Mouse (Mus musculus): ENCODE measurements around the gene Cdk5rap3. TPM values are rescaled to one million over a fixed set of nuclear protein-coding genes. Genes with fewer than 3 reads are reported as not detected.

Cdk5rap3 gene
- total RNA-seq, 2 experiments from 2014 or later = 28.0 to 30.8 TPM

- intact Hi-C loops (cut with DNase I) = no loop called here
- DNase-seq = no peak
Observed at GRCm38 (mm10) chr11:96901332-96901731, 15.0 kb downstream of the Cdk5rap3 start.

- intact Hi-C loops (cut with DNase I) = no loop called here
- no peak for DNase-seq
Observed at GRCm38 (mm10) chr11:96899449-96900306, 16.6 kb downstream of the Cdk5rap3 start.

GRCm38 (mm10) chr11:96895886-96896285, 20.4 kb downstream of the Cdk5rap3 start:
- intact Hi-C loops (cut with DNase I) = no loop called here

DNA sequence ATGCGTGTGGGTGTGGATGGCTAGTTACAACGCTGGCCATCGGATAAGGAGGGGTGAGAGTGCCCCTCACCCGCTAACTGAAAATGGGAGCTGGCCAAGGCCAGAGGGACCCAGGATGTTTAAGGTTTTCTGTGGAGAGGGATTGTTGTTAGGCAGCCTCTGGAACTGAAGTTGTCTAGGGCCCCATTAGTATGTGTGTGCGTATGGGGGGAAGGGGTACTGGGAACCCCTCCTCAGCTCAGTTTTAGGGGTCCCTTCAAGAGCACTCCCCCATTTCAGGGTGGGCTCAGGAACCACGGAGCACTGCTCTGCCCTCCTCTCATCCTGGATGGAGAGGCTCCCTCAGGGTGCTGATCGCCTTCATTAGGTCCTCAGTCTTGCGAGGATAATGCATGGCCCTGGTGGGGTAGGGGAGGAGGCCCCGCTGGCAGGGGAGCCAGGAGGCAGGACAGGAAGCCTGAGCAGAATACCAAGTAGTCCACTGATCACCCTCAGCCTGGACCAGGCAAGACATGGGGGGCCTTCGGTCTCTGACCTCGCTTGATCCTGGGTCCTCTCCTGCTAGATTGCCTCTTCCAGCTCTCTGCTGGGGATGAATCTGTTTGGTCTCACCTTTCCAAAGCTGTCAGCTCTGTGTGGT, 23.0 kb downstream of the Cdk5rap3 start:
- intact Hi-C loops (cut with DNase I) = no loop called here
- DNase-seq = no peak

More at GRCm38 (mm10) chr11:96895886-96896285, 20.4 kb downstream of the Cdk5rap3 start:
- DNase-seq = no peak

DNA sequence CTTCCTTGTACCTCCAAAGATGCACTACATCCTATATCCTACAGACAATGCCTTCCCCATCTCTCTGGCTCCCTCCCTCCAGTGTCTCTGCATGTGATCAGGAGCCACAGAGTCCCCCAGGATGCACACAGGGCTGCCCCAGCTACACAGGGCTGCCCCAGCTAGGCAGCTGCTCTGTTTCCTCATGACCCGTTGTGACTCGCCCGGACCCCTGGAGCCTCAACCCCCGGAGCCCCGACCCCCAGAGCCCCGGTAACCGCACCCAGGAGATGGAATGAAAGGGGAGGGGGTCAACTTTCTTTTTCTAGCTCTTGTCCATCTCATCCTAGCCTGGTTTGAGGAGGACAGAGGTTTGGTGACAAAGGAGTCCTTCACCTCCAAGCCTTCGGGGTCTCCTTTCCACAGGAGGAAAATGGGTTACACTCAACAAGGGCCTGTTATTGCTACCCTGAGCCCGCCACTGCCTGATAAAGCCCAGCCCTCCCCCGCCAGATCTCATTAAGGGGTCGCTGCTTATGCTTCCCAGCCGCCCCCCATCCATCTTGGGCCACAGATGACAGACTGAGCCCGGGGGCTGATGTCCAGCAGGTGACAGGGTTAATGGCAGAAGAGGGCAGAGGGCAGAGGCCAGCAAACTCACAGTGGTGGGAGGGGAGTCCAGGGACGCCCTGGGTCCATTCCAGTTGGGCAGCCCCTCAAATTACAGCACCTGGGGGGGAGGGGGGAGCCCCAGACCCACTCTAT, 24.3 kb downstream of the Cdk5rap3 start:
- intact Hi-C loops (cut with DNase I) = no loop called here
- DNase-seq = no peak

DNA sequence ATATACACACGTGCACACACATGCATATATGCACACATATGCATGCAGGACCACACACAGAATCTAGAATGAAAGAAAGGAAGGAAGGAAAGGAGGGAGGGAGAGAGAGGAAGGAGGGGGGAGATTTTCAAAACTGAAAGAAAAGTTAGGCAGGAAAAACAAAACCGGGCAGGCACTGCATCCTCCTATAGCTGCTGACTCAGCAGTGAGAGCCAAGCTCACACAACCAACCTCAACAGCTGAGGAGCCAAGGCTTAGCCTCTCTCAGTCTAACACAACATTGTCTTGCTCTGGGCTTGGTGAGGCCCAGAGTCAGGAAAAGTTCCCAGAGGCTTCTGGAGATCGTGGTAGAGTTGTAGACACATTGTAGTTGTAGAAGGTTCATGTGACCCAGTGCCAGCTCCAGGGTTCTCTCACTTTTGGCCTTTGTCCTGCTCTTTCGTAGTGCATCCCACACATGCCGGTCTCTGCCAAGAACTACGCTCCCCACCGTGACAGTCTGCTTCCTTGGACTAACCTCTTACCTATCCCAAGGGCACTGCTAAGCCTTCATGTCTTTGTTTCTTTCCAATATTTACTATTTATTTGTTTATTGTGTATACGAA, 29.3 kb downstream of the Cdk5rap3 start:
- intact Hi-C loops (cut with DNase I) = no loop called here
- no peak for DNase-seq

DNA sequence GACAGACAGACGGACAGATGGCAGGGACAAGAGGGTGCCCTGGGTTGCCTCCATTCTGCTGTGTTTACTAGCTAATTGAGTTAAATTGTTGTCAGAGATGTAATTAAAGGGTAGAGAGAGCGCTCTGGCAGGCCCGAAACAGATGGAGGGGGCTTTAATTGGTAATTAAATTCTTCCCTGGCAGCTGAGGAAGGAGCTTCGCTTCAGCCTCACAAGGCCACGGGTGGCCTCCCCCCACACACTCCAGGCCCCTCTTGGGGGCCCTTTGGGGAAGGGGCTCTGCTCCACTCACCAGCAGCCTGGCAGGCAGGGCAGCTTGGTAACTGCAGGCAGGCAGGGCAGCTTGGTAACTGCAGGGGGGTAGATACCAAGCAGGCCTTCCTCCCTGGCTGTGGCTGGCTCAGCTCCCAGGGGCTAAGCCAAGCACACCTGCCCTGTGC, 30.4 kb downstream of the Cdk5rap3 start:
- no peak for DNase-seq
- intact Hi-C loops (cut with DNase I) = no loop called here

DNA sequence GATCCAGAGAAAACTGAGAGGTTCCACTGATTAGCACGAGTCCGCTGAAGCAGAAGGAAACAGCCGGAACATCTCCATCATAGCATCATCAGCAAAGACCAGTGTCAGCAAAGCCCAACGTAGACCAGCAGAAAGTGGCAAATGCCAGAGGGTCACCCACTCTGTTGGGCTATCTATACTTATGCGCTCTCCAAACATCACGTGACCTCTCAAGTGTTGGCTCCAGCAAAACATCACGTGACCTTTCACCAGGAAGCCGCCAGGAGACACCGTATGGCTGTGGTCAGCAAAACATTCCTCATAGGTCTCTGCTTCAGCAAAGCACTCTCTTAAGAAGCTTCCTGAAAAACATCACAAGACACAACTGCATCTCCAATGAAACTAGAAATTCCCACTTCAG, 36.0 kb downstream of the Cdk5rap3 start:
- no peak for DNase-seq
- intact Hi-C loops (cut with DNase I) = no loop called here

DNA sequence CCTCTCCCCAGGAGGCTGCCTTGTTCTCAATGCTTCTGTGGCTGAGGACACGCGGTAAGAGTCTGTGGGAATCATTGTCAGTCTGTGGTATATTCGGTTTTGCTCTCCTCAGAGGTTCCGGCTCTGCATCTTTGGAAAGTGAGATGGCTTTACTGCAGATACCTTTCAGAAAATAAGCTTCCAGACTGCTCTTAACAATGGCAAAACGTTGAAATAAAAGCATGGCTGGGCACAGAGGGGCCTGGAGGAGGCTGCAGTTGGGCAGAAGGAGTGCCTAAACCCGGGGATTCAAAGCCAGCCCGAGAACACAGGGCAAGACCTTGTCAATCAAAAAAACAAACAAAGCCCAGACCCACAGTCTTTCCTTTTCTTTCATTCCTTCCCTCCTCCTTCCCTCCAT, 36.9 kb downstream of the Cdk5rap3 start:
- intact Hi-C loops (cut with DNase I) = no loop called here
- no peak for DNase-seq

- DNase-seq = no peak
- intact Hi-C loops (cut with DNase I) = no loop called here
Observed at GRCm38 (mm10) chr11:96878715-96879114, 37.6 kb downstream of the Cdk5rap3 start.

- intact Hi-C loops (cut with DNase I) = no loop called here
- no peak for DNase-seq
Observed at GRCm38 (mm10) chr11:96877071-96877470, 39.2 kb downstream of the Cdk5rap3 start.

GRCm38 (mm10) chr11:96876300-96877040, 39.8 kb downstream of the Cdk5rap3 start:
- intact Hi-C loops (cut with DNase I) = no loop called here
- DNase-seq = no peak

GRCm38 (mm10) chr11:96875745-96876144, 40.6 kb downstream of the Cdk5rap3 start:
- DNase-seq = peak; percentile 70
- intact Hi-C loops (cut with DNase I) = no loop called here

GRCm38 (mm10) chr11:96875270-96875669, 41.0 kb downstream of the Cdk5rap3 start:
- no peak for DNase-seq
- intact Hi-C loops (cut with DNase I) = no loop called here

GRCm38 (mm10) chr11:96873601-96874140, 42.6 kb downstream of the Cdk5rap3 start:
- intact Hi-C loops (cut with DNase I) = no loop called here
- DNase-seq = no peak

DNA sequence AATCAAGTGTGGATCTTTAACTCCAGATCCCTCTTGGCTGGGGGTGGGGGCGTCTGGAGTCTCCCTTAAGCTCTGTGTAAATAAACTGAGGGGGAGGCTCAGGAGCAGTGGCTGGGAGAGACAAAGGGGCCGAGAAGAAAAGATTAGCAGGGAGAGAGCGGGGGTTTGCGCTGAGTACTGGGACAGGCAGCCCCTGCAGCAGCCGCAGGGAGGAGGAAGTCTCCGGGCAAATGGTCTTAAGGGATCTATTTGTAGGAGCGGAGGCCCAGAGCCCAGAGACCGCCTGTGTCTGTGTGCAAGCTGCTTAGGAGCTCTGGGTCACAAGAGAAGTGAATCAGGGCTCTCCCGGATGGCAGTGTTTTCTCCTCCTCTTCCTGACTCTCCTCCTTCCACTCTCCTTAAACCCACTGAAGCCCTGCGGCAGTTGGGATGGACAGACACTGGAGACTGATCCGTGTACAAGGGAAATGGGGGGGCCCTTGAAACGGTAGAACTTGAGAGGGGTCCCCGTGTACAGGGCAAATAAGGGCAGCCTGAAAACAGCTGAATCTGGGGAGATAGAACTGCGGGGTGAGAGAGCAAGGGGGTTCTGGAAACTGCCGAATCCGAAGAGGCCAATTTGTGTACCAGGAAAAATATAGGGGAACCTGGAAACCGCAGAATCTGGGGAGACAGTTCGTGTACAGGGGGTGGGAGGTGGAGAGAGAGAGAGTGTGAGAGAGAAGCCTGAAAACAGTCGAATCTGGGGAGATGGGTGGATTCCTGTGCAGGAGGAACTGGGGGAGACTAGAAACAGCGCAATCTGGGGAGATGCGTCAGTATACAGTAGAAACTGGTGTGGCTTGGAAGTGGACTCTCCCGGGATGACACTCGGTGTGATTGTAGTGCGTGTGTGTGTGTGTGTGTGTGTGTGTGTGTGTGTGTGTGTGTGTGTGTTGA, 43.6 kb downstream of the Cdk5rap3 start:
- intact Hi-C loops (cut with DNase I) = no loop called here
- DNase-seq = no peak

DNA sequence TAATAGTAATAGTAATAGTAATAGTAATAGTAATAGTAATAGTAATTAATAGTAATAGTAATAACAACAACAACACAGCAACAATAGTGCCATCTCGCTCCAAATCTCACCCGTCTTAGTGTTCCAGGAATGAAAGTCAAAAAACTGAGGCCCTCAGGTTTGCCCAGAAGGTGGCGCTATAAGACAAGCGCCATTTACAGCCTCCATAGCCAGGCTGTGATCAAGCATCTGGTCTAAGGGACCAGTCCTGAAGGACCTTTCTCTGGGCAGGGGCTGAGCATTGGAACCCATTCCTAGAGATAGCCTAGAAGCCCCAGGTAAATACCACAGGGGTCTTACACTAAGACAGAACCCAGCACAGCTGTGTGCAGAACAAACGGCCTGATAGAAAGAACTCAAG, 49.1 kb downstream of the Cdk5rap3 start:
- DNase-seq = peak; percentile 71 to 86
- intact Hi-C loops (cut with DNase I) = loop anchor here (1.0 to 5.0 kb wide), 3 partner anchors 43 to 155 kb away; no protein-coding TSS in a partner anchor

DNA sequence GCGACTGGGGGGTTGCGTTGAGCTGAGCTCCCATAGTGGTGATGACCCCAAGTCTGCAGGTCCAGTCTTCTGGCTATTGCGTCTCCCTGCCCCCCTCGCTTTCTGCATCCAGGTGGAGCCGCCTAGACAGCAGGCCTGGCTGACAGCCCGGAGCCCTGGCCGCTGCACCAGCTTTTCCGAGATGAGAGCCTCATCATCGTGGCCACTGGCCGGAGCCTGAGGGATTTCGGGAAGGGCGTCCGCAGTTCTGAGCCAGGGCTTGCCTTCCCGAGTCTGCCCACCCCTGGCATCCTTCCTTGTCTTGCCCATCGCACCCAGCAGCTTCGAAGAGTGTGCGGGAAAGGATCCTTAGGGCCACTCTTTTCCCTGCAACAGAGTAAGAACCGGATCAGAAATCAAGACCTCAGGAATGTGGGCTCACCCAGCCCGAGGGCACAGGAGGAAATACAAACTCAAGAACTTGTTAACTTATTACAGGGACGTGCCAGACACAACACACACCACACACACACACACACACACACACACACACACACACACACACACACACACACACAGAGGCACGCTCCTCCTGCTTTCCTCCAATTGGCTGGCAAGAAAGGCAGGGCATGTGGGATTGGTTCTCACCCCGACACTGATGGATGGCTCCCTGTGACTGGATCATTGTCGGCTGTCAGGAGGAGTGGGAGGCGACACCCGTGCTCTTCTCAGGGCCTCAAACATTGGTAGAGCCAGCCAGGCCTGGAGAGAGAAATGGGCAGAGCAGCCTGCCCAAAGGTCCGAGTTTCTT, 52.9 kb downstream of the Cdk5rap3 start:
- intact Hi-C loops (cut with DNase I) = loop anchor here (5.0 kb wide), 2 partner anchors 86 to 311 kb away; partner anchors contain the start of gene Snx11
- peak; percentile 52 to 57 for DNase-seq

Data from heart, postnatal 10 days (tissue).